Mouse (Mus musculus): ENCODE results near the gene Cript.

Gene Cript

DNA sequence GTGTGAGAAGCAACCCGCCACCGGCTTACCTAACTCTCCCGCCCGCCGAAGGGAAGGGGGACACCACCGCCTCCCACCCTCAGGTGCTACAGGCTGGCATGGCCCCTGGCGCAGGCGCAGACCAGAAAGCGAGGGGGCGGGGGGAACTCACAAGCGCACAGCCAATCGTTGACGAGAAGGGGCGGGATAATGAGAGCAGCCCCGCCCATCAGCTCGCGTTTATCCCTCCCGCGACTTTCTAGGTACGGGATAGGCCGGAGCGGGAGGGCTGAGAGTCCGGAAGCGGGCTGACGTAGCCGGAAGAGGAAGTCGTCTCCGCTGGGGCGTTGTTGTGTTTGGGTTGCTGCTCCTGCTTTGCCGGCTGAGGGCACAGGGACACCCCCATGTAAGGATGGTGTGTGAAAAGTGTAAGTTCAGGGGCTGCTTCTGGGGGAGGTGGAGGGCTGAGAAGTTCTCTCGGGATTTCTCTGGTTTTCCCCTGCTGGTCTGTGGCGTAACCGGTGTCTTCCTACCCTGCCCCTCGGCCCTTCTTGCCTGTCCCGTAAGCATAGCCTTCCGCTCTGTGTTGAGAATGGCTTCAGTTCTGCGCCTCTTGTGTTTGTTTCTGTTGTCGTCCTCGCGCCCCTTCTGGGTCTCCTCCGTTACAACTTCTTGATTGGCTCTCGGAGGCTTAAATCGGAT lies at the start of gene Cript, which contains the start of gene Pigf:
TSS of gene Cript (plus strand) at position 282 of the 681 bp plus-strand sequence.
TSS of gene Pigf (minus strand) at position 138 of the 681 bp plus-strand sequence.
- DNase-seq (ENCODE audit: low read depth, low spot score), result peak; percentile 98

DNA sequence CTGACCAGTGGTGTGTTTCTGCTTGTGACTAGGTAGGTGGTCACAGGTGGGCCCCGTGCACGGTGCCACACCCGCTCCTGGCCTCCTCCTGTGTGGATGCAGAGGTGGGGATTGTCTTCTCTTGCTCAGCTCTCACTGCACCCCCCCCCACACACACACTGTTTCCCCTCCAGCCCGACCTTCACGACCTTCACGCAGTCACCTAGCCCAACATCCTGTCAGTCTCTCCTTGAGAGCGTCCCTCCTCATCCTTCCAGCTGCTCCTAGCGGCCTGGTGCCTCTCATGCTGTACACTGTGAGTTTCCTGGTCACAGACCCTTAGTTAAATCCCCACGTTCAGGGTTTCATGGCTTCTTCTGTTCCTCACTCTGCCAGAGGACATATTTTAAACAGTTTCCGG lies 49.0 kb upstream of the Cript start:
- no peak for DNase-seq (ENCODE audit: low read depth, low spot score)

DNA sequence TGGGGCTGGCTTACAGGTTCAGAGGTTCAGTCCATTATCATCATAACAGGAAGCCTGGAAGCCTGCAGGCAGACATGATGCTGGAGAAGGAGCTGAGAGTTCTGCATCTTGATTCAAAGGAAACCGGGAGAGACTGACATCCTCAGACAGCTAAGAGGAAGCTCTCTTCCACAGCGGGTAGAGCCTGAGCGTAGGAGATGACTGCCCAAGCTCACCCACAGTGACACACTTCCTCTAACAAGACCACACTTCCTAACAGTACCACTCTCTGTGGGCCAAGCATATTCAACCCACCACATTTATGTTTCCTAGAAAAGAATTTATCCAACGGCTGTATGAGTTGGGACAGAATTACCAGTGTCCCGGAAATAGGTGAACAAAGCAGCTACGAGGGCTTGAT lies 46.9 kb upstream of the Cript start:
- DNase-seq (ENCODE audit: low read depth, low spot score), result no peak

DNA sequence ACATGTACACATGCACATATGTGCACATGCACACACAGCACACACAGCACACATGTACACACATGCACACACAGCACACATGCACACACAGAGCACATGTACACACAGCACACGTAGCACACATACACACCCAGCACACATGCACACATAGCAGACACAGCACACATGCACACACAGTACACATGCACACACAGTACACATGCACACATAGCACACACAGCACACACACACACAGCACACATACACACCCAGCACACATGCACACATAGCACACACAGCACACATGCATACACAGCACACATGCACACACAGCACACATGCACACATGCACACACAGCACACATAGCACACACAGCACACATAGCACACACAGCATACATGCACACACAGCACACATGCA lies 44.1 kb upstream of the Cript start:
- DNase-seq (ENCODE audit: low read depth, low spot score), result no peak

DNA sequence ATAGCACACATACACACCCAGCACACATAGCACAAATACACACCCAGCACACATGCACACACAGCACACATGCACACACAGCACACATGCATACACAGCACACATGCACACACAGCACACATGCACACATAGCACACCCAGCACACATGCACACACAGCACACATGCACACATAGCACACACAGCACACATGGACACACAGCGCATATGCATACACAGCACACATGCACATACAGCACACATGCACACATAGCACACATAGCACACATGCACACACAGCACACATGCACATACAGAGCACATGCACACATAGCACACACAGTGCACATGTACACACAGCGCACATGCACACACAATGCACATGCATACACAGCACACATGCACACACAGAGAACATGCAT lies 43.6 kb upstream of the Cript start:
- no peak for DNase-seq (ENCODE audit: low read depth, low spot score)

DNA sequence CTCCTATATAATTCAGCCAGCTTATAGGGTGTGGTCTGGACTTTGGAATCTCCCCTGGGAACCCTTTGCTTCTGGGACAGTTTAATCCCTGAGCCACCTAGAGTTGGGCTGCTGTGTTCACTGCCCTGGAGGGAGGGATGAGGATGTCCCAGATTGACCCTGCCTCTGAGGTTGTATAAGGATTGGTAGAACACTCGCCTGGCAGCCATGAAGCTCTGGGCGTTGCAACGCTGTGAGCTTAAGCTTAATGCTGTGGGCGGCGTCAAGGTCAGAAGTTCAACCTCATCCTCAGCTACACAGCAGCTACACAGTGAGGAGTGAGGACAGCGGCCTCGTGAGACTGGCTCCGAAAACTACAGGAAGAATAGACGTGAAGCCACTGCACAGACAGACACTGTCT lies 42.9 kb upstream of the Cript start:
- no peak for DNase-seq (ENCODE audit: low read depth, low spot score)

DNA sequence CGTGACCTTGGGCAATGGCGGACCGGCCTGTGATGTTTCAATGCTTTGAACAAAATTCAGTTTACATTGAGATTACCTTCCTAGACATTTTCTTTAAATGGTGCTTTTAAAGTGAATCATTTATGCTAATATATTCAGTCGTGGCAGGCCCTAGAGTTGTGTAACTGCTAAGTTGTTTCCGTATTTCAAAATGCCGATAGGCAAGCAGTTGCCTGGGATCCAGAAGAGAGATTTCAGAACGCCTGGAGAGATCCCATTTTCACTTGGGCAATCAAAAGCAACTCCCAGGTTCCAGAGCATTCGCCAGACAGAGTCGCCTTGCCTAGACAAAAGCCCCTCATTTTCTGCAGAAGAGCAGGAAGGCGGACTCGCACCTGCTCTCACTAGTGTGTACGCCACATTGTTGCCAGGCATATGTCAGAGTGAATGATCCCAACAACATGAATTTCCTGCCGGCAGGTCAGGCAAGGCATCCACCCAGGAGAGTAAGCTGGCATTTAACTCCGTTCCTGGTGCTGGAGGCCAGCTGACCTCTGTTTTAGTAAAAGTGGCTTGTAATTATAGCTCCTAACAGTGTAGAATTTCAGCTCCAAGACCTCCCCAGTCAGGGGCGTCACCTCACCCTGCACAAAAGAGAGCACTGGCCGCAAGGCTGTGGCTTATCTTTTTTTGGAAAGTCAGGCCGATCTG lies 38.8 kb upstream of the Cript start:
- DNase-seq (ENCODE audit: low read depth, low spot score), result no peak

DNA sequence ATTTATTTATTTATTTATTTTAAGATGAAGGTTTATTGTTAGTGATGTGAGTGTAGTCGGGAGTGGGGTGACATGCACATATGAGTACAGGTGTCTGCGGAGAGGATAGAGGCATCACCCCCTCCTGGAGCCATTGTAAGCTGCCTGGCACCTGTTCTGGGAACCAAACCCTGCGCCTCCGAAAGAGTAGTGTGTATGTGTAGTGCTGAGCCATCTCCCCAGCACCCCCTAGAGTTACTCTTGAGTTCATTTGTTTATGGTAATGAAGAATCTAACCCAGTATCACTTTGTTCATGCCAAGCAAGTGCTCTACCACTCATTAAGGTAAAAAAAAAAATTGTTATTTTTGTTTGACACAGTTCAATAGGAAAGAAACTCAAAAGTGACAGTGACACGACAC lies 37.2 kb upstream of the Cript start:
- no peak for DNase-seq (ENCODE audit: low read depth, low spot score)

DNA sequence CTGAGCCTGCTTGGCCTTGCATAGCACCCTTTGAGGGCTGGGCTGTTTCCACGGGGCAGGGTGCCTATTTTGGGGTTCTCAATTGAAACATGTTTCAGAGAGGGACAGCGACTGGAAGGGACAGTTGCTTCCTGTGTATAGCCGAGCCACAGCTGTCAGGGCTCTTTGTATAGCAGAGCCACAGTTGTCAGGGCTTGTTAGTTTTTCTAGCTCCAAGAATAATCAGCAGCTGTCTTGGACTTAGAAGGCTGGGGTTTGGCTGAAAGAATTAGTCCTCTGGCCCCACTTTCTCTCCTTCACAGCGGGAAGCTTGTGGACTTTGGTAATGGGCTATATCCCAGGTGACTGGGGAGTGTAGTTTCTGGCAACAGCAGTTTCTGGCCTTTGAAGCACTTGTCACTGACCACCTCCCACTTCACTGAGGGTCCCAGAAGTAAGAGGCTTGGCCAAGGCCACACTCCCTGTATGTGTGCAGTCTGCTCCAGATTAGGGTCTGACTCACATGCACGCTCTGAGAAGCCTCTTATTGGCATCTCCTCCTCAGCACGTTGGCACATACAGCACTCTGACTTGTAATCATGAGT lies 36.7 kb upstream of the Cript start:
- DNase-seq (ENCODE audit: low read depth, low spot score), result no peak

DNA sequence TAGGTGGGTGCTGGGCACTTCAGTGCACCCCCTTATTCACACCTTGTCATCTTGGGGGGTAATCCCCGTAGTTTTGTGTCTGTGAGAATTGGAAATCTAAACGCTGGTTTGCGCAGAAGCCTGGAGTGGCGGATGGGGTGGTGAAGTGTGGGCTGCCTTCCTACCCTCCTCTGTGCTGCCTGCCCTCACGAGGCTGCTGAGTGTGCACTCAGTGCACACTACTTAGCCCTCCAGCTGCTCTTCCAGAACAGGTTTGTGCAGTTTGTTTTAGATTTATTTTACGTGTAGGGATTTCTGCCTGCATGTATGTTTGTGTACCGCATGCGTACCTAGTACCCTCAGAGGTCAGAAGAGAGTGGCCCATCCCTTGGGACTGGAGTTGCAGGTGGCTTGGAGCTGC lies 34.0 kb upstream of the Cript start:
- no peak for DNase-seq (ENCODE audit: low read depth, low spot score)

DNA sequence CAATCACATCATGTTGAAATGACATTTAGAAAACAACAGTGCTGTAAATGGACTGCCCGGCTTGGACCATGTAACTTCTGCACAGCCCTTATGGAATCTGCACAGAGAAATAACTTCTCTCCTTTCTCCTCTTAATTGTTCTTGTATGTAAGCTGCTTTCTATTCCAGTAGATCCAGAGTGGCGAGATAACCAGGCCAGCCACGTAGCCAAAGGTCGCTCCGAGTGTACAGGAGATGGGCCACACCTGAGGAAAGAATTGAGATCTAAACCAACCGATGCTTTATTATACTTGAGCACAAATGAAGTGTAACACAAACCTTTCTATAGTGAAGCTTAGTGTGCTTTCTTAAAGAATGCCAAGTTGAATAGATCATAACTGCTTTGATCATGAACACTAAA lies 28.0 kb upstream of the Cript start:
- DNase-seq (ENCODE audit: low read depth, low spot score), result no peak

DNA sequence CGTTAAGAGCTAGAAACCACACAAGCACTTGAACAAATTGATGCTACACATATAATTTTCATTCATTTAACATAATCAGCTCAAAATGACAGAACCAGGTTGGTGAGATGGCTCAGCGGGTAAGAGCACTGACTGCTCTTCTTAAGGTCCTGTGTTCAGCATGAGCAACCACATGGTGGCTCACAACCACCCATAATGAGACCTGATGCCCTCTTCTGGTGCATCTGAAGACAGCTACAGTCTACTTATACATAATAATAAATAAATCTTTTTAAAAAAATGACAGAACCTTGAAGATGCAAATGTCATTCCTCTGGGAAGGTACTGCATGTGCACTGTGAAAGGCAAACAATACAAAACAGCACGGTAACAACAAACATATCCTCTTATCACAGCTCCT lies 16.4 kb upstream of the Cript start:
- DNase-seq (ENCODE audit: low read depth, low spot score), result no peak

DNA sequence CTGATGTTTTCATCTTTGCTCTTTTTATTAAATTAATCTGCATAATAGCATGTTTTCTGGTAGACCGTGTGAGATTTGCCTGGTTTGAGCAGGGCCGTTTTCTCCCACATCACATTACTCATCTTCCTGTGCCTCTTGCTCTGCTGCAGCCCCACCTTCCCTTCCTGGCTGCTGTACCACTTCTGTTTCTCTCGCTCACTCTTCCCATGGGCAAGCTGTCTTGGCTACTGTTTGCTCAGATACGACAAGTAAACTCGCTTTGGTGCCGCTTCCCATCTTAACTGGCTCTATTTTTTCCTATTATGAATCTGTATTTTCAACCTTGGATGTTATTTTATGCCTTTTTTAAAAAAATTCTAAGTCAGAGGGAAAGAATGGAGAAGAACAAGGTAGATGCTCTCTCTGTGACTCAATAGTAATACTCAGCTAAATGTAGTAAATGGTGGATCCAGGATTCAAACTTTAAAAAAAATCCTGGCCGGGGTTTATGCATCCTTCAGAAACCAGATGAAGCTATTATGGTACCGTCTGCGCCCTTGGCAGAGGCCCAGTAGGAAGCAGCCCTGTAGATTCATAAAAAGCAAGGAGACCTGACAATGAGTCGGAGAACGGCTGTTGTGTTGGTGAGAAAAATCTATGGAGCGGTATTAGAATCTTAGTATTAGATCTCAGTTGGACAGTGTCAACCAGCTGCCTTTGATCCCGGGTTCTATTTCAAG lies 13.9 kb upstream of the Cript start:
- no peak for DNase-seq (ENCODE audit: low read depth, low spot score)

DNA sequence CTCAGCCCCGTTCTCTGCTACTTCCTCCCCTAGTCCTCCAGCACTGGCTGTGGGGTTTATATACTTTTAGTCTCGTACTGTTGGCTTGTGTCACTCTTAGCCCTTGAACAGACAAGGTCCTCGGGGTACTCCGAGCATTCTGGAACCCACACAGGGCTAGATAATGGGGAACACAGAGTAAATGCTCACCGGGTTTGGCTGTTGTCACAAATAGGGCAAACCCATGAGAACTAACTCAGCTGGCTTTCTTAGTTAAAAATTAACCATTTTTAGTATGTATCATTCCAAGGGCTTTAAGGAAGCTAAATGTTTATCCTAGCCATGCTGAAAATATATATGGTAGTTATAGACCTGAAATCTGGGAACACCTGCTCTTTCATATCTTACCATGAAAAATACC lies 5.7 kb upstream of the Cript start:
- DNase-seq (ENCODE audit: low read depth, low spot score), result no peak

DNA sequence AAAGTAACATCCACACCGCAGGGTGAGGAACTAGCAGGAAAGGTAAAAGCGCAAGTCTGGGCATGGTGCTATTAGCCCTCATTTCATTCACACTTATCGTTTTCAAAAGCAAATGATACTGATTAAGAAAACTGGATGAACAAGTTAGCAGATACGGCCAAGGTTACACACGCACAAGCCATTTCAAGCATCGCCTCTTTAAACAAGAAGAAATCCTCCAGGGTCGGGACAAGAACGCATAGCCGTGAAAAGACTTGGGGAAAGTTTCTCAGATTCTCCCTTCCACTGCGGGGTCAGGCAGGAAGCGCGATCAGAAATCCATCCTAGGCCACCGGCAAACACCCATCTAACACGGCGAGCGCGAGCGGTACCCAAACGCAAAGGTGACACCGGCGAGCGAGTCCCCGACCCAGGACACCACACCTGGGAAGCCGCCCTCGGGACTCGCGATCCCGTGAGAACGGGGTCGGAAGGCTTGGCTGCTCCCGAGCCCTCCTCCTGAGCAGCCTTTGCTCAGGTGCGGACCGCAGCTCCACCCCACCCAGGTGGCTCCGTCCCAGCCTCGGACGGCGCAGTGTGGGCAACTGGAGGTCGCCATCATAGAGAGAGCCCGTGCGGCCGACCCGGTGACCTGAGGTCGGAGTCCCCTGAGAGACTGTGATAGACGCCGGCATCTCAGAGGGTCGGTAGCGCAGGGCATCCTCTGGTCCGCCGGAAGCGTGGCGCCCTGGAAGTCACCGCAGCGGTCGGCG lies 683 bp upstream of the Cript start:
- no peak for DNase-seq (ENCODE audit: low read depth, low spot score)

DNA sequence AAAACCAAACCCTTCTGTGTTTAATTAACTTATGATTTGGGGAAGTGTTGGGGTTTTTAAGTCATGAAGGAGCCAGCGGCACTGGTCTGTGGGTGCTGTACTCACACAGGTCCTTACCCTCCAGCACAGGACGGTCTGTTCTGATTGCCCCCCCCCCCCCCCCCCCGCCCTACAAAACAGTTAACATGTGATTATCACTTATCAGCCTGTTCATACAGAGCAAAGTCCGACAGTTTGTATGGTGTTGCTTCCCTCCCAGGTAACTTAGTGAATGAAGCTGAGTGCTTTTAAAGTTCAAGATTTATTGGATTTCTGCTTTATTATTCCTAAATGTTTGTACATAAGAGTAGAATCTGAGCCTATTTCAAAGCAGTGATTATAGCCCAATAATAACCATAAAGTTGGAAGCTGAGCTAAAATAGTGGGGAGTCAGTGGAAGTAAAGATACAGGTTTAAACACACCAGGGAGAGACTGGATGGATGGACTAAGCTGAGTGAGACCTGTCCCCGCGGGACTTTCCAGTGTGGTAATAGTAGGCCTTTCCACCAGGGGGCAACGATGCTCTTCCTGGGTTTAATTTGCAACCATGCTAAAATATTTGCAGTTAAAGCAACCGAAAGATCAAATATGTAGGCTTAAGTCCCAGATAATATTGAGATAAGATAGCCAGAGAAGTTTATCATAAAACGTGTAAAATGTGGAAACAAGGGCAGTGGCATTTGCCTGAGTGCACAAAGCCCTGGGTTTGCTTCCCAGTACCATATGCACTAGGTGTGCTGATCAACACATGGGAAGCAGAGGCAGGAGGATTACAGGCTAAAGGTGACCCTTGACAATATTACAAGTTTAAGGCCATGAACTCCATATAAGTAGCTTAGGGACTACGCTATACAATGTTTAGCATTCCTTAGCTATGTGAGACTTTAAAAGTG lies 11.1 kb downstream of the Cript start:
- peak; percentile 49 for DNase-seq (ENCODE audit: low read depth, low spot score)

DNA sequence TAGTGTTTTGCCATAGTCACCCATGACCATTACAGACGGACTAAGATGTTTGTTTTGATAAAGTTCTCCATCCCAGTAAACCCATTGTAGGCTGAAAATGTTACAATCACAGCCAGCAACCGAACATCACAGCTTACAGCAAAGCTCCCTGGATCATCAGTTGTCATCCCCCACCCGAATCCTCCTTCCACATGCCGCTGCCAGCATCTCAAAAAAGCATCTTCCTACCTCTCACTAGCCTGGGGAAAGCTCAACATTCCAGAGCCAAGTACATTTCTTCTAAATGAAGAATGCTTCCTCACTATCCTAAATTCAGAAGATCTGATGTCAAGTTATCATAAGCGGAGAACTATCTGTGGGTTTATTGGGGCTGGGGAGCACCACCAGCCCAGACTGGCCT lies 13.1 kb downstream of the Cript start:
- no peak for DNase-seq (ENCODE audit: low read depth, low spot score)

DNA sequence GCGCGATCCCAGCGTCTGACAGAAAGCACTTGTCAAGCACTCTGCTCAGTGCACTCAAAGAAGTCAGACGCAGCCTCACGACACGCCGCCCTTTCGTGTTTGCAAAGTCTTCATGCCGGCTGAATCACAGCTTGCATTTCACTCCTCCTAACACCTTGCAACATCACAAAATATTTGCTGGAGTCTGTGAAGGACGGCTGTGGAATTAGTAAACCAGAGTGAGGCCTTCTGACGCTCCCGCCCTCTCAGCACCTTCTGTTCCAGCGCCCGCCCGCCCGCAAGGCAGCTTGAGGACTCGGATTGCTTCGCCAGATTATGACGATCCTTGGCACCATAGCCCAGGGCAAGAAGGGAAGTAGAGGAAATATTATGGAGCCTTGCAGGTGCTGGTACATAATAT lies 16.4 kb downstream of the Cript start:
- no peak for DNase-seq (ENCODE audit: low read depth, low spot score)

DNA sequence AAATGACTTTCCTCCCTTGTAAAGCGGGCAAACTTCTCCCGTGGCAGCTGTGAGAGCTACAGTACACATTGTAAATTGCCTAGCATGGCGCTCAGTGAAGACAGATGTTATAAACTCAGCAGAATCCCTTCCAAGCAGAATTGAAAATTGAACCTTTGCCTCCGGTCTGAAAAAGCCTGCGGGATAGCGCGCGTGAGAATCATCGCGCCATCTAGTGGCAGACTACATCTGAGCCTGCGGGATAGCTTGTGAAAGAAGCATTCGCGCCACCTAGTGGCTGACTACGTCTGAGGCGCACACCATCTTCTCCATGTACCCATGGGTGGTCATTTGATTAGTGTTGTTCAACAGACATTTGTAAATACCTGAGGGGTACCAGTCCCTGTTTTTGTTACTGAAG lies 19.0 kb downstream of the Cript start:
- DNase-seq (ENCODE audit: low read depth, low spot score), result peak; percentile 97

DNA sequence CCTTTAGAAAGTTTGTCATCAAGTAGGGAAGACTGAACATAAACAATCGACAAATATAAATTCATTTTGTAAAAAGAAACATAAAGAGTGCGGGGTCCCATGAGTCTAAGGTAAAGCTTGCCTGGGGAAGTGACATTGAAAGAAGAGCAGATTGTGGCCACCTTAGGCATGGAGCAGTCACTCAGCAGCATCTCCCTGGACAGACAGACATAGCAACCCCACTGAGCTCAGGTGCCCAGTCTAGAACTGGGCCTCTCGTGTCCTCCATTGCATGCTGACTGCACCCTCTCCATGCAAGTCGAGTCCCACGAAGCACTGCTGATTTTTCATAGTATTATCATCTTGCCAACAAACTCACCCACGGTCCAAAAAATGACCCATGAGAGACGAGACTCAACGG lies 19.4 kb downstream of the Cript start:
- DNase-seq (ENCODE audit: low read depth, low spot score), result no peak

DNA sequence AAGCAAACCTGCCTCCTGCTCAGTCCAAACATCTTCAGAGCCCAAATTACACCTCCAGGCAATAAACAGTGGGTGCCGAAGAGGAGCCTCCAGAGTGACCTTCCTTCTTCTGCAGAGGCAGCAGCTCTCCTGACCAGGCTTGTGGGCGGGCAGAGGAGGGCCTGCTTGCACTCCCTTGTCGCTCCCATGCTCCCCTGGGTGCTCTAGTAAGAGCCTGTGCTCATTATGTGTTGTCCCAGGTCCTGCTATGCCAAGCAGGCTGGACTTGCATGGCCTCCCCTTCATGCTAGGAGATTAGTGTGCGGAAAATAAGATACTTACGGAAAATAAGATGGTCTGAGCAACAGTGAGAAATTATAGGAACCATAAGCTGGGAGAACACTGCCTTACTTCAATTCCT lies 24.3 kb downstream of the Cript start:
- DNase-seq (ENCODE audit: low read depth, low spot score), result no peak
